Mouse (Mus musculus): ENCODE measurements at regions not wholly inside any gene's neighbourhood (a gene's known extent, or its start where the extent isn't known, plus 50 kb on each side); places are given as distances from the start of the nearest gene placed in this dataset.

DNA sequence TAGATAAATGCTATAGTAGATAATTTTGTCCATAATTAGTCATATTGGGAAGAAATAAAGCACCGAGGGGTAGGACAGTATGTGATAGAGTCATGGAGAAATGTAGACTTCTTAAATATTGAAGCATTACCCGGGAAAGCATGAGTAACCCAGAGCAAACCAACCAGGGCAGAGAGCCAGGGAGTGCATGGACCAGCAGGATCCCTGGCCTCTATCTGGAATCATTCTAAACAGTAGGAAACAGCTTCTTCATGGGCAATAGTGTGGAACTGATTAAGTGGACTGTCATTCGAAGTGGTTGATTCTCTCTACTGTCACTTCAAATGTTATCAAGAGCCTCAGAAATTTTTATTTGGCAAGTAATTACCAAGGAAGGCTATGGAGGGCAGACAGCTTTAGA is 155.4 kb upstream of the Rsrc1 start:
- H3K4me1 ChIP-seq (replicated peaks): no peaks in the 10 kb centered on the region
- H3K27me3 ChIP-seq: no peaks in the 10 kb centered on the region
- no peak overlapping the region for H3K9ac ChIP-seq
- ATAC-seq (ENCODE audit: low FRiP score): no peak
- H3K9me3 ChIP-seq: no peaks in the 10 kb centered on the region
- H3K27ac ChIP-seq: no peak overlapping the region
- H3K36me3 ChIP-seq: no peaks in the 10 kb centered on the region
- WGBS: 86% methylated on average over 3 of the region's 3 CpGs
- no peak overlapping the region for H3K4me2 ChIP-seq
- no peak overlapping the region for H3K4me3 ChIP-seq

Measured in hindbrain, embryonic 13.5 days (tissue).